Mouse (Mus musculus): ENCODE data around the gene Robo4. TPM values are rescaled to one million over a fixed set of nuclear protein-coding genes. Genes with fewer than 3 reads are reported as not detected.

Robo4 gene
- total and polyA plus RNA-seq, 3 experiments, result not detected

DNA sequence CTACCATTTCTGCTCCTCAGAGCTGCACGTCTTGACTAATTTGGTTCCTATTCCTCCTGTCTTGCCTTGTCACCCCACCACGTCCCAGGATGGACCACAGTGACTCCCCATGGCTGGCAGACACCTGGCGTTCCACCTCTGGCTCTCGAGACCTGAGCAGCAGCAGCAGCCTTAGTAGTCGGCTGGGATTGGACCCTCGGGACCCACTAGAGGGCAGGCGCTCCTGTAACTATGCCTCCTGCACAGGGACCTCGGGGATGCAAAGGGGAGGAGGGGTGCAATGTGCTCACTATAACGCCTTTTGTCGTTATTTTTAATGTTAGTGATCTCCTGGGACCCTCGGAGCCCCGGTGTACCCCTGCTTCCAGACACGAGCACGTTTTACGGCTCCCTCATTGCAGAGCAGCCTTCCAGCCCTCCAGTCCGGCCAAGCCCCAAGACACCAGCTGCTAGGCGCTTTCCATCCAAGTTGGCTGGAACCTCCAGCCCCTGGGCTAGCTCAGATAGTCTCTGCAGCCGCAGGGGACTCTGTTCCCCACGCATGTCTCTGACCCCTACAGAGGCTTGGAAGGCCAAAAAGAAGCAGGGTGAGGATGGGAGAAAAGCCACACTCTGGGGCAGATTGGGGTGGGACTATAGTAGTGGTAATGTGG, 6.3 kb downstream of the Robo4 start:
- TF ChIP-seq BHLHE40 (IDR thresholded peaks at IDR 0.05; ENCODE audit: borderline replicate concordance, low read depth, low read length) (no peak), USF1 (IDR thresholded peaks at IDR 0.05; ENCODE audit: low read depth, low read length) (no peak), TBP (IDR thresholded peaks at IDR 0.05; ENCODE audit: low read depth, low read length) (no peak), MYC (IDR thresholded peaks at IDR 0.05; ENCODE audit: low read depth, low read length) (no peak), ZKSCAN1 (IDR thresholded peaks at IDR 0.05; ENCODE audit: low read depth, low read length) (no peak), USF2 (IDR thresholded peaks at IDR 0.05; ENCODE audit: borderline replicate concordance in 1 of 2, insufficient read depth in 1 of 2, low read depth in 1 of 2, low read length in 2 of 2) (no peak), MYB (IDR thresholded peaks at IDR 0.05; ENCODE audit: low read depth, low read length) (no peak), ZMIZ1 (IDR thresholded peaks at IDR 0.05; ENCODE audit: low read depth, low read length) (no peak), GABPA (IDR thresholded peaks at IDR 0.05; ENCODE audit: low read depth, low read length) (no peak), JUND (IDR thresholded peaks at IDR 0.05; ENCODE audit: low read depth, low read length) (no peak), UBTF (IDR thresholded peaks at IDR 0.05; ENCODE audit: borderline replicate concordance, insufficient read depth, low read depth, low read length) (no peak), SIN3A (IDR thresholded peaks at IDR 0.05; ENCODE audit: low read length) (no peak)
- H3K27me3 ChIP-seq (ENCODE audit: control insufficient read depth in 1 of 2, insufficient read depth in 2 of 2, low read length in 2 of 2), result peaks cover 13 to 25% of the 10 kb centered on the region in 2 experiments
- H3K27ac ChIP-seq (ENCODE audit: control insufficient read depth, low read depth, low read length), result no peak overlapping the region
- no peaks in the 10 kb centered on the region for H3K79me2 ChIP-seq (ENCODE audit: control insufficient read depth, insufficient read depth, low read length, poor library complexity)
- H3K9me3 ChIP-seq (replicated peaks; ENCODE audit: insufficient read depth, low read length), result no peaks in the 10 kb centered on the region
- no peaks in the 10 kb centered on the region for H3K4me1 ChIP-seq (ENCODE audit: control insufficient read depth in 1 of 2, insufficient read depth in 2 of 2, low read length in 2 of 2)
- H3K4me3 ChIP-seq (ENCODE audit: control insufficient read depth in 1 of 2, insufficient read depth in 1 of 2, low read depth in 2 of 2, low read length in 2 of 2), result no peak overlapping the region
- no peak overlapping the region for H3K9ac ChIP-seq (ENCODE audit: control insufficient read depth, low read depth, low read length, poor library complexity, severe bottlenecking)
- no peak for DNase-seq (ENCODE audit: low read depth, low spot score)
- H3K36me3 ChIP-seq (ENCODE audit: control insufficient read depth in 1 of 2, insufficient read depth in 2 of 2, low read length in 2 of 2), result no peaks in the 10 kb centered on the region

DNA sequence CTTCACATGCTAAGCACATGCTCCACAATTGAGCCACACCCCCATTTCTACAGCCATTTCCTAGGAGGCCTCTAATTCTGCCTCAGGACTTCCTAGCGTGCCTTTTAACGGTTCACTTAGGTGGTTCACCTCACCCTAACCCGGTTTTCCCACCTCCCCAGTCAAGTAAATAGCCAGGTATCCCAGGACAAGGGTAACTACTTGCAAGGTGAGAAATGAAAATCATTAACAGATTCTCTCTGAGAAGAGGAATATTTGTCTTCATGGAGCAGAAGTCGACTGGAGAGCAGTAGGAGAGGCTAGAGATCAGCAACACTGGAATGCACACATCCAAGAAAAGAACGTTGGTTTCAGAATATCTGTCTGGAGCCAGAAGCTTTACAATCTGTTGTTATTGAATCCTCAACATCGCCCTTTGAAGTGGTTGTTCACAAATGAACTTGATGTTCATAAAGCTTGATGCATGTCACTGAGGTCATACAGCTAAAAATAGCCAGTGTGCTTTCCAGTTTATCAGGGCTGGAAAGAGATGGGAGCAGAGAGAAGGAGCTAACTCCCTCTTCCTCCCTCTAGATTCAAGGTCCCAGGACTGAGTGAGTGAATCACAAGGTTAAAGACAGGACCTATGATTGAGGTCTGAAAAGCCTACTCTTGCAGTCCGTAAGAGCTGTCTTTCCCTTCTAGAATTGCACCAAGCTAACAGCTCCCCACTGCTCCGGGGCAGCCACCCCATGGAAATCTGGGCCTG, 8.2 kb downstream of the Robo4 start:
- no peak for TF ChIP-seq SMC3 (IDR thresholded peaks at IDR 0.05; ENCODE audit: low read depth, low read length)
- TF ChIP-seq RAD21 (IDR thresholded peaks at IDR 0.05; ENCODE audit: low read depth, low read length), result no peak
- TF ChIP-seq USF1 (IDR thresholded peaks at IDR 0.05; ENCODE audit: low read depth, low read length), result no peak
- TF ChIP-seq TBP (IDR thresholded peaks at IDR 0.05; ENCODE audit: low read depth, low read length), result no peak
- TF ChIP-seq CHD1 (IDR thresholded peaks at IDR 0.05; ENCODE audit: low read depth, low read length), result no peak
- TF ChIP-seq MAFK (IDR thresholded peaks at IDR 0.05; ENCODE audit: borderline replicate concordance, low read depth, low read length), result no peak
- TF ChIP-seq MYB (IDR thresholded peaks at IDR 0.05; ENCODE audit: low read depth, low read length), result no peak
- TF ChIP-seq SIN3A (IDR thresholded peaks at IDR 0.05; ENCODE audit: low read length), result no peak
- TF ChIP-seq POLR2AphosphoS5 (IDR thresholded peaks at IDR 0.05; ENCODE audit: borderline replicate concordance, low read depth, low read length), result no peak
- no peak for TF ChIP-seq EP300 (IDR thresholded peaks at IDR 0.05; ENCODE audit: low read depth in 1 of 2, low read length in 2 of 2)
- no peak for TF ChIP-seq POLR2A (IDR thresholded peaks at IDR 0.05; ENCODE audit: control insufficient read depth in 1 of 2, insufficient read depth in 1 of 2, low read depth in 1 of 2, low read length in 2 of 2, poor library complexity in 1 of 2)
- TF ChIP-seq MYC (IDR thresholded peaks at IDR 0.05; ENCODE audit: low read depth, low read length), result no peak
- TF ChIP-seq ELF1 (IDR thresholded peaks at IDR 0.05; ENCODE audit: low read depth, low read length), result no peak
- TF ChIP-seq NELFE (IDR thresholded peaks at IDR 0.05; ENCODE audit: low read depth, low read length), result no peak
- no peak for TF ChIP-seq MEF2A (IDR thresholded peaks at IDR 0.05; ENCODE audit: extremely low read depth, insufficient replicate concordance, low read depth, low read length, poor library complexity, severe bottlenecking)
- no peak for TF ChIP-seq MXI1 (IDR thresholded peaks at IDR 0.05; ENCODE audit: low read depth, low read length)
- TF ChIP-seq MAZ (IDR thresholded peaks at IDR 0.05; ENCODE audit: low read depth, low read length), result no peak
- no peak for TF ChIP-seq CHD2 (IDR thresholded peaks at IDR 0.05; ENCODE audit: low read length)
- Histone ChIP-seq H3K4me3 (ENCODE audit: control insufficient read depth in 1 of 2, insufficient read depth in 1 of 2, low read depth in 2 of 2, low read length in 2 of 2) (no peak overlapping the region), H3K27me3 (ENCODE audit: control insufficient read depth in 1 of 2, insufficient read depth in 2 of 2, low read length in 2 of 2) (peaks cover 19 to 34% of the 10 kb centered on the region in 2 experiments), H3K79me2 (ENCODE audit: control insufficient read depth, insufficient read depth, low read length, poor library complexity) (no peaks in the 10 kb centered on the region), H3K9me3 (replicated peaks; ENCODE audit: insufficient read depth, low read length) (no peaks in the 10 kb centered on the region), H3K36me3 (ENCODE audit: control insufficient read depth in 1 of 2, insufficient read depth in 2 of 2, low read length in 2 of 2) (no peaks in the 10 kb centered on the region), H3K27ac (ENCODE audit: control insufficient read depth, low read depth, low read length) (no peak overlapping the region), H3K4me1 (ENCODE audit: control insufficient read depth in 1 of 2, insufficient read depth in 2 of 2, low read length in 2 of 2) (no peaks in the 10 kb centered on the region), H3K9ac (ENCODE audit: control insufficient read depth, low read depth, low read length, poor library complexity, severe bottlenecking) (no peak overlapping the region)
- DNase-seq (ENCODE audit: low read depth, low spot score), result no peak

Data from MEL (cell line).